Mouse (Mus musculus): ENCODE data around the gene Atp2b4. TPM values are rescaled to one million over a fixed set of nuclear protein-coding genes. Genes with fewer than 3 reads are reported as not detected.
A peak's percentile ranks its signal among the peaks of the same experiment; 100 is the strongest.

Atp2b4 gene
- polyA plus RNA-seq, 1 experiment from 2014 or later, result 23.4 TPM

DNA sequence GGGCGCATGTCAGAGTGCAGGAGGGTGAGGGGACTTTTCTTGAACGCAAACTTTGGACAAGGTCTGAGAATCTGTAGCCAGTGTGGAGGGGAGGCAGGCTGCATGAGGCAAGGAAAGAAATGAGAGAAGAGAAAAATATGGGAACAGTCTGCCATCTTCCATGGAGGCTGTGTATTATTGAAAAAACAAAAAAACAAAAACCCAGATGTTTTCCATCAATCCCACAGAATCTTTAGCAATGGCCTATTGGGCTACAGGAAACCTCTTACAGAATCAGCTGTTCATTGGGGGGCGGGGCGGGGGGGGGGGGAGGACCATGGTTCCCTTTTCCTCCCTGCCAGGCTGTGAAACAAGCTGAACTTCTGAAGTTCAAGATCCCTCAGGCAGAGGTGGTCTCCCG, 31.9 kb upstream of the Atp2b4 start:
- Histone ChIP-seq H3K27me3 (replicated peaks; ENCODE audit: control insufficient read depth, insufficient read depth, low read length) (no peaks in the 10 kb centered on the region), H3K27ac (replicated peaks; ENCODE audit: low read depth, low read length) (no peak overlapping the region; the same call in 1 of the 2 replicates), H3K4me3 (ENCODE audit: low read depth, low read length) (no peak overlapping the region), H3K9me3 (ENCODE audit: control insufficient read depth, low read length) (no peaks in the 10 kb centered on the region), H3K4me2 (ENCODE audit: low read depth, low read length) (no peak overlapping the region), H3K9ac (ENCODE audit: low read depth, low read length) (no peak overlapping the region), H3K4me1 (ENCODE audit: control insufficient read depth, insufficient read depth, low read length) (peaks cover 3% of the 10 kb centered on the region; the same call in 1 of the 2 replicates), H3K36me3 (ENCODE audit: control insufficient read depth, insufficient read depth, low read length) (no peaks in the 10 kb centered on the region)
- WGBS, result 35% methylated on average over 5 of the region's 5 CpGs
- DNase-seq (ENCODE audit: low spot score), result no peak
- ATAC-seq (ENCODE audit: low read depth), result no peak

DNA sequence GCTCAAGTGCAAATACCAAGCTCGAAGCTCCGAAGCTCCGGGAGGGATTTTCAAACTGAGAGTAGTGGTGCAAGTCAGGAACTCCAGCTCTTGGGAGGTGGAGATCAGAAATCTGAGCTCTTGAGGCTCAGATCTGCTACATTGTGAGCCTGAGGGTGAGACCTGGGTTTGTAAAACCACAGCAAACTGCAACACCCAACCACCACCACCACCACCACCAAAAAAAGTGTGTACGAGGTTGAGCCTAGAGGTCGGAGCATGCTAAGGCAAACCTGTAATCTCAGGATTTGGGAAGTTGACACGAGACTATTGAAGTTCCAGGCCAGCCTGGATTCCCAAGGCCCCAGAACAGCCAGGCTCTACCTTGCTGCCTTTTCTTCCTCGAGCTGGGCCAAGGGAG, 25.4 kb upstream of the Atp2b4 start:
- H3K9ac ChIP-seq (ENCODE audit: low read depth, low read length), result no peak overlapping the region
- no peaks in the 10 kb centered on the region for H3K27me3 ChIP-seq (replicated peaks; ENCODE audit: control insufficient read depth, insufficient read depth, low read length)
- DNase-seq (ENCODE audit: low spot score), result peak; percentile 28
- 59% methylated on average over 7 of the region's 7 CpGs for WGBS
- H3K9me3 ChIP-seq (ENCODE audit: control insufficient read depth, low read length), result no peaks in the 10 kb centered on the region
- no peak overlapping the region for H3K4me3 ChIP-seq (ENCODE audit: low read depth, low read length)
- H3K4me2 ChIP-seq (ENCODE audit: low read depth, low read length), result no peak overlapping the region
- H3K27ac ChIP-seq (replicated peaks; ENCODE audit: low read depth, low read length), result no peak overlapping the region
- H3K4me1 ChIP-seq (ENCODE audit: control insufficient read depth, insufficient read depth, low read length), result peaks cover 10% of the 10 kb centered on the region
- H3K36me3 ChIP-seq (ENCODE audit: control insufficient read depth, insufficient read depth, low read length), result no peaks in the 10 kb centered on the region
- ATAC-seq (ENCODE audit: low read depth), result no peak

DNA sequence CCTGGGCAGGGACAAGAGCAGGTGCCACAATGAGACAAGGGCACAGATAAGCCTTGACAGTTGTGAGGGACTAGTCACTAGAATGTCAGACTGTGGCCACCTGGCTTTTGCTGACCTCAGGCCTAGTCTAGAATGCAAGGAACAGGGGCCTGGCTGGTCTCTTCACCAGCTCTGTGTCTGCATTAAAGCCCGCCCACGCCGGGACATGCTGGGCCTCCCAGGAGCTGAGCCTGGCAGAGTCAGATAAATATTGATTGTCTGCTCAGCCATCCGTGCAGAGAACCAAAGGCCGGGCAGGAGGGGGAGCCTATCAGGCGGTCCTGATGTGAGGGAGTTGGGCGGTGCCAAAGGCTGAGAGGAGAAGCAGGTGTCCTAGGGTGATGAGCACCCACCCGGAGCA, 24.7 kb upstream of the Atp2b4 start:
- Histone ChIP-seq H3K9me3 (ENCODE audit: control insufficient read depth, low read length) (no peaks in the 10 kb centered on the region), H3K9ac (ENCODE audit: low read depth, low read length) (no peak overlapping the region), H3K36me3 (ENCODE audit: control insufficient read depth, insufficient read depth, low read length) (no peaks in the 10 kb centered on the region), H3K27me3 (replicated peaks; ENCODE audit: control insufficient read depth, insufficient read depth, low read length) (no peaks in the 10 kb centered on the region), H3K27ac (replicated peaks; ENCODE audit: low read depth, low read length) (no peak overlapping the region), H3K4me1 (ENCODE audit: control insufficient read depth, insufficient read depth, low read length) (peaks cover 11% of the 10 kb centered on the region), H3K4me2 (ENCODE audit: low read depth, low read length) (no peak overlapping the region), H3K4me3 (ENCODE audit: low read depth, low read length) (no peak overlapping the region)
- WGBS, result 22% methylated on average over 8 of the region's 8 CpGs
- DNase-seq (ENCODE audit: low spot score), result peak; percentile 73
- ATAC-seq (ENCODE audit: low read depth), result peak; percentile 81

GRCm38 (mm10) chr1:133825140-133825539, 24.3 kb upstream of the Atp2b4 start:
- H3K4me1 ChIP-seq (ENCODE audit: control insufficient read depth, insufficient read depth, low read length), result peaks cover 11% of the 10 kb centered on the region
- 51% methylated on average over 2 of the region's 2 CpGs for WGBS
- H3K9ac ChIP-seq (ENCODE audit: low read depth, low read length), result no peak overlapping the region

DNA sequence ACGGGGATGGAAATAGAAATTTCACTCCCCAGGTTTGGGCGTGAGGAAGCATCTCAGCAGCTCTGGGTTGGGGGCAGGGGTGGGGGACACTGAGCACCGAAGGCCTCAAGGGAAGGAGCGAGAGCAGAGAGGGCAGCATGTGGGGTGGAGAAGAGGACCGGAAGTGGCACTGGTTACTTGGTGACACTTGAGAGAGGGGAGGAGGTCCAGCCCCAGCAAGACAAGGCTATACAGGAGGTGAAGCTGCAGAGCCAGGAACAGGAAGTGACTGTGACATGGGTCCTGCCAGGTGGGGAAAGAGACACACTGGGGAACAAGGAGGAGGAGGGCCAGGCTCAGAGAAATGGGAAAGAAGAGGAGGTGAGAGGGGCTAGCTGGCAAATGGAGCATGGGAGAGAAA, 20.3 kb upstream of the Atp2b4 start:
- no peaks in the 10 kb centered on the region for H3K9me3 ChIP-seq (ENCODE audit: control insufficient read depth, low read length)
- H3K36me3 ChIP-seq (ENCODE audit: control insufficient read depth, insufficient read depth, low read length), result no peaks in the 10 kb centered on the region
- DNase-seq (ENCODE audit: low spot score) (no peak), ATAC-seq (ENCODE audit: low read depth) (no peak)
- no peak overlapping the region for H3K27ac ChIP-seq (replicated peaks; ENCODE audit: low read depth, low read length)
- WGBS, result 41% methylated on average over 5 of the region's 5 CpGs
- H3K4me2 ChIP-seq (ENCODE audit: low read depth, low read length), result no peak overlapping the region
- no peak overlapping the region for H3K4me3 ChIP-seq (ENCODE audit: low read depth, low read length)
- H3K9ac ChIP-seq (ENCODE audit: low read depth, low read length), result no peak overlapping the region
- peaks cover 11% of the 10 kb centered on the region for H3K4me1 ChIP-seq (ENCODE audit: control insufficient read depth, insufficient read depth, low read length)
- H3K27me3 ChIP-seq (replicated peaks; ENCODE audit: control insufficient read depth, insufficient read depth, low read length), result no peaks in the 10 kb centered on the region

More at GRCm38 (mm10) chr1:133825140-133825539, 24.3 kb upstream of the Atp2b4 start:
- Histone ChIP-seq H3K4me3 (ENCODE audit: low read depth, low read length) (no peak overlapping the region), H3K36me3 (ENCODE audit: control insufficient read depth, insufficient read depth, low read length) (no peaks in the 10 kb centered on the region), H3K4me2 (ENCODE audit: low read depth, low read length) (no peak overlapping the region), H3K27me3 (replicated peaks; ENCODE audit: control insufficient read depth, insufficient read depth, low read length) (no peaks in the 10 kb centered on the region), H3K9me3 (ENCODE audit: control insufficient read depth, low read length) (no peaks in the 10 kb centered on the region), H3K27ac (replicated peaks; ENCODE audit: low read depth, low read length) (no peak overlapping the region)
- no peak for DNase-seq (ENCODE audit: low spot score)
- no peak for ATAC-seq (ENCODE audit: low read depth)

GRCm38 (mm10) chr1:133820100-133820499, 19.3 kb upstream of the Atp2b4 start:
- WGBS, result 45% methylated on average over 2 of the region's 2 CpGs
- H3K9ac ChIP-seq (ENCODE audit: low read depth, low read length), result no peak overlapping the region
- ATAC-seq (ENCODE audit: low read depth), result no peak

GRCm38 (mm10) chr1:133818531-133818930, 17.7 kb upstream of the Atp2b4 start:
- Histone ChIP-seq H3K9me3 (ENCODE audit: control insufficient read depth, low read length) (no peaks in the 10 kb centered on the region), H3K4me2 (ENCODE audit: low read depth, low read length) (no peak overlapping the region), H3K9ac (ENCODE audit: low read depth, low read length) (no peak overlapping the region), H3K27me3 (replicated peaks; ENCODE audit: control insufficient read depth, insufficient read depth, low read length) (no peaks in the 10 kb centered on the region), H3K4me3 (ENCODE audit: low read depth, low read length) (no peak overlapping the region), H3K36me3 (ENCODE audit: control insufficient read depth, insufficient read depth, low read length) (no peaks in the 10 kb centered on the region), H3K27ac (replicated peaks; ENCODE audit: low read depth, low read length) (no peak overlapping the region), H3K4me1 (ENCODE audit: control insufficient read depth, insufficient read depth, low read length) (peaks cover 13% of the 10 kb centered on the region)
- no peak for DNase-seq (ENCODE audit: low spot score)
- whole genome bisulfite sequencing, result 69% methylated on average over 2 of the region's 2 CpGs
- no peak for ATAC-seq (ENCODE audit: low read depth)

More at GRCm38 (mm10) chr1:133820100-133820499, 19.3 kb upstream of the Atp2b4 start:
- Histone ChIP-seq H3K27ac (replicated peaks; ENCODE audit: low read depth, low read length) (no peak overlapping the region), H3K4me1 (ENCODE audit: control insufficient read depth, insufficient read depth, low read length) (peaks cover 13% of the 10 kb centered on the region), H3K9me3 (ENCODE audit: control insufficient read depth, low read length) (no peaks in the 10 kb centered on the region), H3K4me2 (ENCODE audit: low read depth, low read length) (no peak overlapping the region), H3K36me3 (ENCODE audit: control insufficient read depth, insufficient read depth, low read length) (no peaks in the 10 kb centered on the region), H3K27me3 (replicated peaks; ENCODE audit: control insufficient read depth, insufficient read depth, low read length) (no peaks in the 10 kb centered on the region), H3K4me3 (ENCODE audit: low read depth, low read length) (no peak overlapping the region)
- no peak for DNase-seq (ENCODE audit: low spot score)

DNA sequence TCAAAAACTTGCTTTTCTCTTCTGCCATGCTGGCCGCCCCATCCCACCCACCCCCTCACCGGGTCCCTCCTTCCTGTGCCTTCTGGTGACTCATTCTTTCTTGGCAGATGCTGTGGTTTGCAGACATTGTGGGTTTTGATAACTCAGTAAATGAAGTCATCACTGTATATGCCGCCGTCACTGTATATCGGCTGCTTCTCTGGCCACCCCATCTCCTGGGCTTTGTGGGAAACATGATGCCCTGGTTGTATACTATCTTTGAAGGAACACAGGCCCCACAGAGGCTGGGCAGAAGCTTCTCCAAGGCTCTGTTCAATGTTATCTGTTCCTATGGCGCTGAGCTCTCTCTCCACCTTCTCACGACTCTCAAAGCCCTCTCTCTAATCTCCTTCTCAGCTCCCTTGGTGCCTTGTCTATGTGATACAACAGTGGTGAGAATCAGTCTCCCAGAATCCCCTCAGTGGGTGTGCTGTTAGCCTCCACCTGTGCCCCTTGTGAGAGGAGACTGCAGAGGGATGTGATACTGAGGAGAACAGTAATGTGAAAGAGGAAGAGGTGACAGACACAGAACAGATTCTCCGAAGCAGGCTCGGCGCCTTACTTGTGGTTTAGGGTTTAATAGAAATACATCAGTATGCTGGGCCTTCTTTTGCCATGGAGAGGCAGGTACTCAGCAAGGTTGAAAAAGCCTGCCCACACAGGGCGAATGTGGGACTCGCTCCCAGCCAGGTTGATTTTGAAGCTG, 15.1 kb upstream of the Atp2b4 start:
- Histone ChIP-seq H3K36me3 (ENCODE audit: control insufficient read depth, insufficient read depth, low read length) (no peaks in the 10 kb centered on the region), H3K4me3 (ENCODE audit: low read depth, low read length) (no peak overlapping the region), H3K9me3 (ENCODE audit: control insufficient read depth, low read length) (no peaks in the 10 kb centered on the region), H3K4me1 (ENCODE audit: control insufficient read depth, insufficient read depth, low read length) (peaks cover 5% of the 10 kb centered on the region; the same call in 1 of the 2 replicates), H3K9ac (ENCODE audit: low read depth, low read length) (no peak overlapping the region), H3K27me3 (replicated peaks; ENCODE audit: control insufficient read depth, insufficient read depth, low read length) (no peaks in the 10 kb centered on the region), H3K4me2 (ENCODE audit: low read depth, low read length) (no peak overlapping the region), H3K27ac (replicated peaks; ENCODE audit: low read depth, low read length) (no peak overlapping the region)
- DNase-seq (ENCODE audit: low spot score) (peak; percentile 40), ATAC-seq (ENCODE audit: low read depth) (no peak)
- WGBS, result 68% methylated on average over 12 of the region's 12 CpGs

- no peaks in the 10 kb centered on the region for H3K27me3 ChIP-seq (replicated peaks; ENCODE audit: control insufficient read depth, insufficient read depth, low read length)
- H3K4me2 ChIP-seq (ENCODE audit: low read depth, low read length), result no peak overlapping the region
- DNase-seq (ENCODE audit: low spot score) (no peak), ATAC-seq (ENCODE audit: low read depth) (no peak)
- H3K9me3 ChIP-seq (ENCODE audit: control insufficient read depth, low read length), result no peaks in the 10 kb centered on the region
- H3K36me3 ChIP-seq (ENCODE audit: control insufficient read depth, insufficient read depth, low read length), result no peaks in the 10 kb centered on the region
- H3K4me1 ChIP-seq (ENCODE audit: control insufficient read depth, insufficient read depth, low read length), result no peaks in the 10 kb centered on the region
- H3K9ac ChIP-seq (ENCODE audit: low read depth, low read length), result no peak overlapping the region
- 60% methylated on average over 5 of the region's 5 CpGs for WGBS
- no peak overlapping the region for H3K27ac ChIP-seq (replicated peaks; ENCODE audit: low read depth, low read length)
- no peak overlapping the region for H3K4me3 ChIP-seq (ENCODE audit: low read depth, low read length)
Measured at GRCm38 (mm10) chr1:133809376-133809775, 8.5 kb upstream of the Atp2b4 start.

Measured in embryonic facial prominence, embryonic 14.5 days (tissue).